Mouse (Mus musculus) MN1 (cell line): Measurements from ENCODE around the gene Samd7.
A peak's percentile ranks its signal among the peaks of the same experiment; 100 is the strongest.
"Not testable (repeated sequence)": the region's sequence is repeated elsewhere in the genome, so short reads cannot be mapped to it uniquely, and the experiment has no call there.

ENCODE experiments used
- DNase-seq: peaks from one replicate; pipeline ENCODE4 v3.0.0-alpha.2; 2016; ENCODE audit warnings: low spot score

The Samd7 gene

GRCm38 (mm10) chr3:30746006-30746405 is at the start of gene Samd7:
Gene Samd7 (plus strand): TSS chr3:30746293.
- DNase-seq = no peak

DNA sequence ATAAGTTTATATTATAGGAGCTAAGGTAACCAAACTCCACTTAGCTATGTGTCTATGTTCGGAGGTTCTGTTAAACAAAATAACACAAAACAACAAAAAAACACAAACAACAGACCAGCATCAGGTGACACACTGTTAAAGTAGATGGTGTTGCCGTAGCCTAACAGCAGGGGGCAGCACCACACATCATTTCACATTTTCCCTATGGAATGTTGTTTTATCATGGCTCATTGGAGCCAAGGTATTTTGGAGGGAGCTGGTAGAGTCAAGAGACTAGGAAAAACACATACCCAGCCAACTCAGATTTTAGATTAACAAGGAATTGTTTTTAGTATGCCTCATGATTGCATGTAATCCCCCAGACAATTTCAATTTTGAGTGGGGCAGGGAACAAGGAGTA is 49.7 kb upstream of the Samd7 start:
- DNase-seq = peak; percentile 31

DNA sequence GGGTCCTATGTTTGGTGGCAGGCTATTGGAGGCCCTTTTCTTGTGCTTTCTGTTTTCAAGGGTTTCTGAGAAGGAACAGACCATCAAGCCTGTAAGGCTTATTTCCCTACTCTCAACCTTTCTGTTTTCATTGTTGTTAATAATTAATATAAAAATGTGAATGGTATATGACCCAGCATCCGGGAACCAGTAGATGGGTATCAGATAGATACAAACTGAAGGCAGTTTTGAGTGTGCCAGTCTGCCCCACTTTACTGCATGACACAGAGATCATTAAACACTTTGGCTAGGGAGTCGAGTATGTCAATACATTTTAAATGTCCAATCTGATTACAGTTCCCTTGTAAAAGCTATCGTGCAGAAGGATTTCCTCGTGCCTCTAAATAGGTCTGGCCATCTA is 48.2 kb upstream of the Samd7 start:
- DNase-seq = no peak

DNA sequence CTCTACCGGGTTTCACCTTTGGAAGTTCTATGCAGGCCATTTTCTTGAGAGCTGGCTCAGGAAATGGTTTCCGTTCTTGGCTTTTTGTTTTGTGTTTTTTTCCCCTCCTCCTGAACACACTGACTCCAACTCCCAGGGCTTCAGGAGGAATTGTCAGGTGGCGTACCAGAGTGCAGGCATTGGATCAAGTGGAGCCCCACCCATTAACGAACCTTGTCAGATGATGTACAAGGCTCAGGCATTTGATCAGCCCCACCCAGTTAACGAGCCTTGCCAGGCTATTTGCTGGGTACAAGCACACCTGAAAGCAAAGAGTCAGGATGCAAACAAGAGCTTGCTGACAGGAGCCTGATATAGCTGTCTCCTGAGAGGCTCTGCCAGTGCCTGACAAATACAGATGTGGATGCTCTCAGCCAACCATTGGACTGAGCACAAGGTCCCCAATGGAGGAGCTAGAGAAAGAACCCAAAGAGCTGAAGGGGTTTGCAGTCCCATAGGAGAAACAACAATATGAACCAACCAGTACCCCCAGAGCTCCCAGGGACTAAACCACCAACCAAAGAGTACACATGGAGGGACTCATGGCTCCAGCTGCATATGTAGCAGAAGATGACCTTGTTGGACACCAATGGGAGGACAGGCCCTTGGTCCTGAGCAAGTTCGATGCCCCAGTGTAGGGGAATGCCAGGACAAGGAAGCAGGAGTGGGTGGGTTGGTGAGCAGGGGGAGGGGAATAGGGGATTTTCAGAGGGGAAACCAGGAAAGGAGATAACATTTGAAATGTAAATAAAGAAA is 46.2 kb upstream of the Samd7 start, which contains the start of gene Lrrc31:
Lrrc31 (minus strand) TSS at position 133 of the 795 bp plus-strand sequence.
- not testable (repeated sequence) for DNase-seq

DNA sequence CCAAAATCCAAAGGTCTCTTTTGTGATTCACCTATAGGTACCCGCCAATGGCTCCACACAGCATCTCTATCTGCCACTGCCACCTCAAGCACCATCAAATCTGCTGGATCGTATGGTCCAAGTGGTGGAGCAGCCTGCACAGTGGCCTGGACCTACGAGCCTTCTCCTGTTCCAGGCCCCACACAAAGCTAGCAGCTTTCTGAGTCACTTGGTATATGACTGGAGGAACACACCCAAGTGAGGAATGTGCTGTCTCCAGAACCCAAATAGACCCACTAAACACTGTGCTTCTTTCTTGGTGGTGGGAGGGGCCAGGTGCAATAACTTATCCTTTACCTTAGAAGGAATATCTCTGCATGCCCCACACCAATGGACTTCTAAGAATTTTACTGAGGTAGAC is 40.1 kb upstream of the Samd7 start:
- DNase-seq = no peak

DNA sequence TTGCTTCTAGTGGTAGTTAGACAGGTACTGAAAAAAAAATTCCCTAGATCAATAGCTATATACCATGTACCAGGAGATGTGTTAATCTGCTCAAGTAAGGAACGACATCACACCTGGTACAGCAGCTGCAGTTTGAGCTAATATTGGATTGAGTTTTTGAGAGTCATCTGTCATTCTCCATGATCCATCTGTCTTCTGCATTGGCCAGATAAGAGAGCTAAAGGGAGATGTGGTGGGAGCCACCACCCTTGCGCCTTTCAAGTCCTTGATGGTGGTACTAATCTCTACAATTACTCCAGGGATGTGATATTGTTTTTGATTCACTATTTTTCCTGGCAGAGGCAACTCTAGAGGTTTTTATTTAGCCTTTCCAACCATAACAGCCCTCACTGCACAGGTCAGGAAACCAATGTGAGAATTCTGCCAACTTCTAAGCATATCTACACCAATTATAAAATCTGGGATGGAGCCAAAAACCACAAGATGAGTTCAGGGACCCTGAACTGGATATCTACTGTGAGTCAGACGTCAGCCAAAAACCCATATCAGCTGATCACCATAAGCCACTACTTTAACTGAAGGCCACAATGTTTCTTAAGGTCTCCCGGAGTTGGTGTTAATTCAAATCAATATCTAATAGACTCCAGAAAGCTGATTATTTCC is 39.3 kb upstream of the Samd7 start:
- DNase-seq = no peak

- no peak for DNase-seq
Measured at GRCm38 (mm10) chr3:30710191-30710590, 35.9 kb upstream of the Samd7 start.

GRCm38 (mm10) chr3:30713334-30713733 is 32.8 kb upstream of the Samd7 start:
- no peak for DNase-seq

- no peak for DNase-seq
Measured at GRCm38 (mm10) chr3:30718649-30719048, 27.4 kb upstream of the Samd7 start.

DNA sequence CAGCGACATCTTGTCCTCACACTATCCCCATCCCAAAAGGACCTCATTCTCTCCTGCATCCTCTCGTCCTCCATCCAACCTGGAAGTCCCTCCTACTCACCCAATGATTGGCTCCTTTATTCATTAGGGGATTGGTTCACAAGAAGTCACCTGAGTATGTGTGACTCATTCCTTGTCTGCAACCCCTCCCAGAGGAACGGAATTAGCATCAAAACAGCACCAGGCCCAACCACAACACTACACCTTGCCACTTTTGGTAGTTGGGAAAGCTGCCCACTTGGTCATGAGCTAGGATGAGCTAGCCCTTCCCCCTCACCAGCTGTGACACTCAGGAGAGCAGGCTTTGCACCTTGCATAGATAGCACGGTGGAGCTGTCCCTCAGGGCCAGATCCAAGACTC is 24.1 kb upstream of the Samd7 start:
- no peak for DNase-seq

- DNase-seq = no peak
Measured at GRCm38 (mm10) chr3:30722461-30722860, 23.6 kb upstream of the Samd7 start.

GRCm38 (mm10) chr3:30723179-30723578 is 22.9 kb upstream of the Samd7 start:
- no peak for DNase-seq

- no peak for DNase-seq
Measured at GRCm38 (mm10) chr3:30724105-30724824, 21.8 kb upstream of the Samd7 start.

DNA sequence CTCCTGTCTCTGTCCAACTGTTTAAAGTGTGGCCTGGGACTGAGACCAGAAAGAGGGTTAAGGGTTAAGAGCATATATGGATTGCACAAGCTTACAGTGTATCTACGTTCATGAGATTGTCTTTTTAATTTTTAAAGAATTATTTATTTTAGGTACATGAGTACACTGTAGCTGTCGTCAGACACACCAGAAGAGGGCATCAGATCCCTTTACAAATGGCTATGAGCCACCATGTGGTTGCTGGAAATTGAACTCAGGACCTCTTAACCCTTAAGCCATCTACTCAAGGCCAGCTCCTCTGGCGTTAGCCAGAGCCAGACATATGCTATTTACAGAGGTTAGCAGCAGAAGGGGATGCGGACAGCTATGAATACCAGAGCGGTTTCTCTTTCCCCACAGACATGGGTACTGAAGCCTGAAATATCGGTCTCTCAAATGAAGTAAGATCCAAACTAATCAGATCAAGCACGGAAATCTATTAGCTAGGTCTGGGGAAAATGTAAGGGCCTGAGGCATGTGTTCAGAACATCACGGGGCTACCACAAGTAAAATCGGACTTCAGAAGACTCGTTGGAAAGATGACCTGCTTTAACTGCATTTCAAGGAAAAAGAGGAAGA is 21.1 kb upstream of the Samd7 start:
- no peak for DNase-seq

GRCm38 (mm10) chr3:30725514-30725913 is 20.6 kb upstream of the Samd7 start:
- DNase-seq = no peak

DNA sequence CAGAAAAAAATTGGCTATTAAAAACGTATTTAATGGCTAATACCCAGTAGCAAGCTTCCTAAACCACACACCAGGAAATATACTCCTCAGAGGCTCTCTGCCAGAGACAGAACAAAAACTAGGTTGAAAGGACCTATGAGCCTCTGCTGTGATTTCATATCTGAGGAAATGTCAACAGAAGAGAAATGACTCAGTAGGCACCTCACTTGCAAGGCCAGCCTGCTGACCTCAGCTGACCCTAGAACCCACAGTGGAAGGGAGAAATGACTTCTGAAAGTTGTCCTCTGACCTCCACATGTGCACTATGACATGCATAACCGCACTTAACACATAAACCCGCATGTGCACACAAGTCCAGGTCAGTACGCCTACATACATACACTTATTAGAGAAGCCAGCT is 18.9 kb upstream of the Samd7 start:
- no peak for DNase-seq

- DNase-seq = no peak
Measured at GRCm38 (mm10) chr3:30729046-30729445, 17.0 kb upstream of the Samd7 start.

DNA sequence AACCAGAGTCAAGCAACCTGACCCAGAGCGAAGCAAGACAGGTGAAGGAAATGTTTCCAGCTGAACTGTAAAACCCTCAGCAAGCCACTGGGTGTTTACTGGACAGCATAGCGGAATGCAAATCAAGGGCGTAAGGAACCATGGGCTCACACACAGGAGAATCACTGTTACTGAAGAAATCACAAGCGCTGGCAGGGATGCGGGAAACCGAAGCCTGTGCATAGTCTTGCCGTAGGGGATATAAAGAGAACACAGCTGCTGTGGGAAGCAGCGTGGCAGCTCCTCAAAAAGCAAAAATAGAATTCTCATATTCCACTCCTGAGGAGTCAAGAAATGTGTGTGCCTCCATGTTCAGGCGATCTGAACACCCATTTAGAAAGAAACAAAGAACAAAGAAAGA is 9.3 kb upstream of the Samd7 start:
- no peak for DNase-seq

DNA sequence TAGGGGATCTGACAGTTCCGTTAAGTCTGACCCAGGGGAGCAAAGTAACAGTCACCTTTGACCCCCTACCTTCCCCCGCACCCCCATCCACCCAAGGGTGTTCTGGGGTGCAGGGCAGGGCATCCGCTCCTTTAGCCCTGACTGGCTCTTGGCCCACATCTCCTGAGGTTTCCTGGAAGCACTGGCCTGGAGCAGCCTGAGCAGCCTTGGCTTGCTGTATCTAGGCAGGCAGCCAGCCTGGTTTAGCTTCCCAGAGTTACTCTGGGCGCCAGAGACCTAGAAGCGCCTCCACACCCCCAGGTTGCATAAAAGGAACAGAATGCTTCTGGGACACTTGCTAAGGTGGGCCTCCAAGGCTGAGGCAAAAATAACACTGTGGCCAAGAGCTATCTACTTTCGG is 4.8 kb upstream of the Samd7 start:
- no peak for DNase-seq

DNA sequence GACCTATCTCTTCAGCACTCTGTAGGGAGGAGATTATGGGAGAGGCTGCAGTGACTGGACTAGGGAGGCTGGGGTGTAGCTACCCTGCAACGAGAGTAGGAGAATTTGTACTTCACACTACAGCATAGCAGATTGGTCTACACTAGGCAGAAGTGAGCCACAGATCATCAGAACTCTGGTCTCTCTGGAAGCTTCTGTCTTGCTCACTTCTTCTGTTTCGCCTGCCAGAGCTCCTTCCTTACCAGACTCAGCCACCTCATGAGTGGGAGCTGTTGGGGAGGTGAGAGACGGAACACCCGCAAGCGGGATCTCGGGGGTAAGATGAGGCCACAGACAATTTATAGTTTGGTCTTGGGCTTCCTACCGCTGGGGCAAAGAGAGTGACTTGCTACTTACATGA is 3.2 kb upstream of the Samd7 start:
- DNase-seq = no peak

DNA sequence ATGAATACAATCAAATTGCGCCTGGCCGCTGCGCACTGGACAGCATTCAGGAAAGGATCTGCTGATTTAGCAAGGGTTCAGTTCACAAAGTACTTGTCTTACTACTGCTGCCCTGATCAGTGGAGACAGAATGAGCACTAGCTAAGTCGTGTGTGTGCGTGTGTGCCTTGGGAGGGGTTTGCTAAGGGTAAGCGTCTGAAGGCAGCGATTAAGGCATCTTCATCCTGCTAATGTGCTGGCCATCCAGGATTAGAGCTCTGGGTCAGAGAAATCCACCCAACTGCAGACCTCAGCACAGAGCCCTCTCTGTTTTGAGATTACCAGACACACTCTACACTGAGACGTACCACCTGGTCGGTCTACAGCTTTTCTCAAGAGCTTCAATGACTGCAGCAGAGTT is 2.2 kb downstream of the Samd7 start:
- no peak for DNase-seq

GRCm38 (mm10) chr3:30754696-30755095 is 8.6 kb downstream of the Samd7 start:
- DNase-seq = no peak

DNA sequence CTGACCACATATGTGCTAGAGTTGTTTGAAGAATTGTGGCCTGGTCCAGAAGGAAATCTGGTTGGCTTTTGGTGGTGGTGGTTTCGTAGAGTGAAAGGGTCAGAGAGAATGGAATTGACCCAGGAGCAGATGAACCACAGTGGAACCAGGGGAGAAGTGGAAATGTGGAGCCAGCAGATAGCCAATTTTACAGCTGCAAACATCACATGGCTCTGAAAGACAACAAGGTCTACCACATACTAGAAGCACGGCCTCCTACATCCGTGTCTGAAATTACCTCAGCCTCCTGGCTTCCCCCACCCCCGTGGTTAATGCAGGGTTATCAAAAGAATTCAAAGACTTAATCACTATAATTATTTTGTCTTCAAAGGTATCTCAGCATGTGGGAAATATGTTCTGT is 18.8 kb downstream of the Samd7 start:
- no peak for DNase-seq
